Mouse (Mus musculus): Measurements from ENCODE around the gene Naa25. TPM values are rescaled to one million over a fixed set of nuclear protein-coding genes. Genes with fewer than 3 reads are reported as not detected.

The Naa25 gene
- total RNA-seq, 1 experiment from 2014 or later = 78.0 TPM

DNA sequence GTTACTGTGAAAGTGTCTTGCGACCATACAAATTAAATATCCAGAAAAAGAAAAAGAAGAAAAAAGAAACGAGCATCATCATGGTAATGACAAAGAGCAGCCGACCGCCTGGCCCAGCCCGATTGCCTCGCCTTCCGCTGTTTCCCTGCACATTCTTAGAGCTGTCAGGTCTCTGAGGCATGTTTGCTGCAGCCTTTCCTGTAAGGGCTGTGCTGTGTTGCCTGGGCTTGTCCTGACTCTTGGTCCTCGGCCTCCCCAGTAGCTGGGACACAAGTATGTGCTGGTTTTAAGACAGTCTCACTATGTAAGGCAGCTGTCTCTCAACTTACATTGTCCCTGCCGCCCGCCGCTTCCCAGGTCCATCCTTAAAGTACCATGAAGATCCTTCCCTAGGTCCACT, 41.0 kb downstream of the Naa25 start:
- ATAC-seq (replicated peaks in 1 of 2; ENCODE audit: insufficient read depth in 1 of 2, low FRiP score in 2 of 2, low TSS enrichment in 1 of 2, low read depth in 1 of 2, poor library complexity in 2 of 2, severe bottlenecking in 2 of 2) = no peak

DNA sequence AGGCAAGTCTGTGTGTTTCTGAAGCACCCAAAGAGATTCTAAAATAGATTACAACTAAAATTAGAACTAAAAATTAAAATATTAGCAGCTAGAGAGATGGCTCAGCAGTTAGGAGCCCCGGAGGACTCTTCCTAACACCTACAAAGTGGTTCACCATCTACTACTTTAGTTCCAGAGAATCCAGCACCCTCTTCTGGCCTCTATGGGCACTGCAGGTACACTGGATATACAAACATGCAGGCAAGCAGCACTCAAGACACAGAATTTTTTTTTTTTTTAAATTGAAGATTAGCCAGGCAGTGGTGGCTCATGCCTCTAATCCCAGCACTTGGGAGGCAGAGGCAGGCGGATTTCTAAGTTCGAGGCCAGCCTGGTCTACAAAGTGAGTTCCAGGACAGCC, 45.8 kb downstream of the Naa25 start:
- peak in 1 of 2 experiments; percentile 49; a peak in 1 of 4 replicates for ATAC-seq (replicated peaks in 1 of 2; ENCODE audit: insufficient read depth in 1 of 2, low FRiP score in 2 of 2, low TSS enrichment in 1 of 2, low read depth in 1 of 2, poor library complexity in 2 of 2, severe bottlenecking in 2 of 2)

- no peak for ATAC-seq (replicated peaks in 1 of 2; ENCODE audit: insufficient read depth in 1 of 2, low FRiP score in 2 of 2, low TSS enrichment in 1 of 2, low read depth in 1 of 2, poor library complexity in 2 of 2, severe bottlenecking in 2 of 2)
Measured at GRCm38 (mm10) chr5:121444870-121445269, 47.1 kb downstream of the Naa25 start.

DNA sequence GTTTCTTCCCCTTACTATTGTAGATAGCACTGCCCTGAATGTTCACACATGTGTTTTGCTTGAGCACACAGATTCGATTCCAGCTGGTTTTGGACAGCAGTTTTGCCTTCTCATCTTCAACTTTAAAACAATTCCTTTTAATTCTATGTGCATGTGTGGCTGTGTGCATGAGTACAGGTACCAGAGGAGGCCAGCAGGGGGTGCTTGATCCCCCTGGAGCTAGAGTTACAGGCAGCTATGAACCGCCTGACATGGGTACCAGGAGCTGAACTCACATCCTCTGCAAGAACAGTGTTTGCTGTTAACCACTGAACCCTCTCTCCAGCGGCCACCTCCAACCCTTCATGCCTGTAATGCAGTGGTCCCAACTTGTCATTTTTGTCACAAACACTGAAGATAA, 50.7 kb downstream of the Naa25 start:
- no peak for ATAC-seq (replicated peaks in 1 of 2; ENCODE audit: insufficient read depth in 1 of 2, low FRiP score in 2 of 2, low TSS enrichment in 1 of 2, low read depth in 1 of 2, poor library complexity in 2 of 2, severe bottlenecking in 2 of 2)

- ATAC-seq (replicated peaks in 1 of 2; ENCODE audit: insufficient read depth in 1 of 2, low FRiP score in 2 of 2, low TSS enrichment in 1 of 2, low read depth in 1 of 2, poor library complexity in 2 of 2, severe bottlenecking in 2 of 2) = peak; percentile 9 to 24; a peak in 1 of 4 replicates
Measured at GRCm38 (mm10) chr5:121449976-121450375, 52.2 kb downstream of the Naa25 start.

DNA sequence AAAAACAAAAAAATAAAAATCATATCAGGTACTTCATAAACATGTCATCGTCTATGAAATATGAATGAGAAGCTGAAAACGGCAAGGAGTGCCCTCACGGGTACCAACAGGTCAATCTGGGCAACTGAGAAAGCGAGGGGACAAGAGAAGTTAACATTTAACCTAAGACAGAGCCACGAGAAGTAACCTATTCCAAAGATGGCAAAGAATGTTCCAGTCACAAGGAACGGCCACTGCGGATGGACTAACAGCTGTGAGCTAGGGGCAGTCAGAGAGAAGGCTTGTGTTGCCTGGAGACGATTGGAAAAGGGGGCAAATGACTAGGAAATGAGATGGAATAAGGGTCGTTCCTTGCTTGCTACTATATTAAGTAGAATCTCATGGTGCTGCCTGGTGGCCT, 52.7 kb downstream of the Naa25 start:
- no peak for ATAC-seq (replicated peaks in 1 of 2; ENCODE audit: insufficient read depth in 1 of 2, low FRiP score in 2 of 2, low TSS enrichment in 1 of 2, low read depth in 1 of 2, poor library complexity in 2 of 2, severe bottlenecking in 2 of 2)

DNA sequence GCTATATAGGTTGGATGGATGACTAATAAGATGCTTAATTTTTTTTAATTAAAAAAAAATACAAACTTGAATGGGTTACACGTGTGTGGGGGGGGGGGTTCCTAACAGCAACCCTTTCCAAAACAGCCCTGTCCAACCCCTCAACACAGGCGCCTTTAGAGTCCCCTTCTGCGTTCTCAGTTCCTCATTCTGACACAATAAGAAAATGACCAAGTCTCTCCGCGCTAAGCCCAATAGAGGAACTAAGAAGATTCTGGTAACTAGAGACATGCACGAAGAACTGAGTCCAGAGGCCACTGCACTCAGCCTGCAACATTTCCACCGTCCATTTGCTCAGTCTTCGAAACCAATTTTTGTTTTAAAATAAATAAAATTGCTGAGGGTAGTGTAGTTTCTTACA, 53.5 kb downstream of the Naa25 start:
- peak; percentile 64 to 74 for ATAC-seq (replicated peaks in 1 of 2; ENCODE audit: insufficient read depth in 1 of 2, low FRiP score in 2 of 2, low TSS enrichment in 1 of 2, low read depth in 1 of 2, poor library complexity in 2 of 2, severe bottlenecking in 2 of 2)

- ATAC-seq (replicated peaks in 1 of 2; ENCODE audit: insufficient read depth in 1 of 2, low FRiP score in 2 of 2, low TSS enrichment in 1 of 2, low read depth in 1 of 2, poor library complexity in 2 of 2, severe bottlenecking in 2 of 2) = no peak; a peak in 1 of 4 replicates
Measured at GRCm38 (mm10) chr5:121451644-121452025, 53.9 kb downstream of the Naa25 start, which contains the start of gene Tmem116. Tmem116 (plus strand) TSS chr5:121451893.

DNA sequence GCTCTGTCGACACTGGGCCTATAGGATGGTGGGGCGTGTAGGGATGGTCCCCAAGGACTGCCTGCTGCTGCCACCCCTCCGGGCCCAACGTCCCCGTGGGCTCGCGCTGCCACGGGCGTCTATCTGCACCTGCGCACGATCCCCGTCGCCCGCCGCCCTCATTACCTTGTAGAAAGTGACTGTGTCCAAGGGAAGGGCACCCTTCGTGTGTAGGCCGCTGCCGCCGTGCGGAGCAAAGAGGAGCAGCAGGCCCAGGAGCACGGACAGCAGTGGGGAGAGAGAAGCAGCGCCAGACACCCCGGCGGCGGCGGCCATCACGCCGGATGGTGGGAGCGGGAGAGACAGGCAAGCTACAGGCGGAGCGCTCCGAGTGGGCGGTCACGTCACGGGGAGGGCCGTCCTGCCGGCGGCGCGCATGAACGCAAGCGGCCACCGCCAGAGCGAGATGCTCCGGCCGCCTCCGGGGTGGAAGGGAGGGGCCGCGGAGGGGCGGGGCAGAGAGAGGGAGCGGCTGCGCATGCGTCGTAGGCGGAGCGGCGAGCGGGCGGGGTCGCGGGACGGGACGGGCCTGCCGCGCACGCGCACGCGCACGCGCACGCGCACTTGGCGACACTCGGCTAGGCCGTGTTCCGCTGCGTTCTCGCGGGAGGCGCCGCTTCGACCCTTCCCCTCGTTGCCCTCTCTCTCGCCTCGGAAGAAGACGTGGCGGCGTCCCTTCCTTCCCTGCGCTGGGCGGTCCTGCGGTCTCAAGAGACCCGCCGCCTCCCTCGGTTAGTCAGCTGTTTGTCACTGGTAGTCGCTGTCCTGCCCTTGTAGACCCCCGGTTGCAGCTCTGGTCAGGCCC, 54.5 kb downstream of the Naa25 start, which contains the start of gene Erp29:
TSS of gene Erp29 (minus strand) at position 481 of the 844 bp plus-strand sequence.
- ATAC-seq (replicated peaks in 1 of 2; ENCODE audit: insufficient read depth in 1 of 2, low FRiP score in 2 of 2, low TSS enrichment in 1 of 2, low read depth in 1 of 2, poor library complexity in 2 of 2, severe bottlenecking in 2 of 2) = peak; percentile 76 to 85

DNA sequence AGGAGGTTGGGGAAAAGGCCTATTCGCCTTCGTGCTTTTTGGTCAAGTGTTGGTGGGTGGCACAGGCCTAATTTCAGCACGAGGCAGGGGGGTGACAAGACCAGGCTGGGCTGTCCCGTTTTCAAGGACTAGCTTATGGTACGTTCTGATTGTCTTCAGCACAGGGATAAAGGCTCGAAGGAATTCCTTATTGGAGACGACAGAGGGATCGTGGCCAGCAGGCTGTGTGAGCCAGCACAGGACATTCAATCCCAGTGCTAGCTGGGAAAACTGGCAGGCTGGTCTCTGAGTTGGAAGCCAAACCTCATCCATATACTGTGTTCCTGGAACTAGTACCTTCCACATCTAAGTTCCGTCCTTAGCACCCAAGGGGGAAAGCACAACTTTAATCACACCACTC, 55.2 kb downstream of the Naa25 start:
- no peak for ATAC-seq (replicated peaks in 1 of 2; ENCODE audit: insufficient read depth in 1 of 2, low FRiP score in 2 of 2, low TSS enrichment in 1 of 2, low read depth in 1 of 2, poor library complexity in 2 of 2, severe bottlenecking in 2 of 2)

DNA sequence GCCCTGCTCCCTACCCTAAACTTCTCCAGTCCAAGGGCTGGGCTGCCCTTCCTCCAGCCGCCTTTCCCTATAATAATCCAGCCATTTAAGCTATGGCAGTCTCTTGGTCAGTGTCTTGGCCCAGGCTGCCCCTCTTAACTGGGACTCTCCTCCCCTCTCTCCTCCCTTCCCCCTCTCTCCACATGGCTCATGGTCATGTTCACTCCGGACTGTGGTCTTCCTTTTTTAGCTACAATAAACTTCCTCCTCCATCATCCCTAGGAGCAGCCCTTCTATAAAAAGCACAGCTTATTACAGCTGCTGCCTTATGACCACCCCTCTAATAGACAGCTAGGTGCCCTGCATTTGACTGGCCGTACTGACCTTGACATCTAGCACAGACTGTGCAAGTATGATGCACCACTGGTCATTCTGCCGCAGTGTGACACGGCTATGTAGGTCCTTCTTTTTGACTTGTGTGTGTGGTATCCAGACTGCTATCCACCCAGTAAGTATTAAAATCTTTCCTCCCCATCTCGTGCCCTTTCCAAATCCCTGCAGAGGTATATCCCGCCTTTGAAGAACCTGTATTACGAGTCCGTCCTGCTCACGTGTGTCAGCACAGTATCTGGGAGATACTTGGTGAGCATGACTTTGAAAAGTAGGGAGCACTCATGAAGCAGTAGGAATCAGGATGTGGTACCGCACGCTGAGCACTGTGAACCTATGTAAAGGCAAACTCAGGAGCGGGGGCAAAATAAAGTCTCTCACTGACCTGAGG, 56.2 kb downstream of the Naa25 start:
- ATAC-seq (replicated peaks in 1 of 2; ENCODE audit: insufficient read depth in 1 of 2, low FRiP score in 2 of 2, low TSS enrichment in 1 of 2, low read depth in 1 of 2, poor library complexity in 2 of 2, severe bottlenecking in 2 of 2) = no peak

GRCm38 (mm10) chr5:121454503-121454782, 56.7 kb downstream of the Naa25 start:
- ATAC-seq (replicated peaks in 1 of 2; ENCODE audit: insufficient read depth in 1 of 2, low FRiP score in 2 of 2, low TSS enrichment in 1 of 2, low read depth in 1 of 2, poor library complexity in 2 of 2, severe bottlenecking in 2 of 2) = no peak

- no peak for ATAC-seq (replicated peaks in 1 of 2; ENCODE audit: insufficient read depth in 1 of 2, low FRiP score in 2 of 2, low TSS enrichment in 1 of 2, low read depth in 1 of 2, poor library complexity in 2 of 2, severe bottlenecking in 2 of 2)
Measured at GRCm38 (mm10) chr5:121455510-121456265, 58.0 kb downstream of the Naa25 start.

DNA sequence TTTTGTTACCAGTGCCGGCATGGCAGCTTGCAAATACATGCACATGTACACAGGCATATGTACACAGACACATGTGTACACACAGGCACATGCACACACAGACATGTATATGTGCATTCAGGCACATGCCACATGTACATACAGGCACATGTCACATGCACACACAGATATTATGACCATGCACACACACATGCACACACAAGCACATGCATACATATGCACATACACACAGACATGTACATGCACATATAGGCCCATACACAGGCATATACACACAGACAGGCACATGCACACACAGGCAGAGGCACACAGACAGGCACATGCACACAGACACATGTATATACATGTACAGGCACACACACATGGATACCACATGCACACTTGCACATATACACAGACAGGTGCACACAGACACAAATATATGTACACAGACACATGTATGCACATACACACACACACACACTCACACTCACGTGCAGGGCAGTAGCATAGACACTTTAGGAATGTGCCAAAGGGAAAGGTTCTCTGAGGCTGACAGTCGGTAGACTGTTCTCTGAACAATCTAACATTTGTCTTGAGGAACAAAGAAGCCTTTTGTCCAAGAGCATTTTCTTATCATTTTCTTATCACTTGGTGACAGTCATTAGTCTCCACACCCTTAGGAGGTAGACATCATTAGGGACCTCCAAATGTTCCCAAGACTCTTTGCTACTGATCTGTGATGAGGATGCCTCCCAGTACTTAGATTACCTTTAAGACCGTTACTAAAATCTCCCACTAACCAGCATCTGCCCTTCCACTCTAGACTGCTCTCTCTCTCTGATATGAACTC, 63.8 kb downstream of the Naa25 start:
- no peak for ATAC-seq (replicated peaks in 1 of 2; ENCODE audit: insufficient read depth in 1 of 2, low FRiP score in 2 of 2, low TSS enrichment in 1 of 2, low read depth in 1 of 2, poor library complexity in 2 of 2, severe bottlenecking in 2 of 2)

GRCm38 (mm10) chr5:121462171-121462502, 64.4 kb downstream of the Naa25 start:
- ATAC-seq (replicated peaks in 1 of 2; ENCODE audit: insufficient read depth in 1 of 2, low FRiP score in 2 of 2, low TSS enrichment in 1 of 2, low read depth in 1 of 2, poor library complexity in 2 of 2, severe bottlenecking in 2 of 2) = no peak

DNA sequence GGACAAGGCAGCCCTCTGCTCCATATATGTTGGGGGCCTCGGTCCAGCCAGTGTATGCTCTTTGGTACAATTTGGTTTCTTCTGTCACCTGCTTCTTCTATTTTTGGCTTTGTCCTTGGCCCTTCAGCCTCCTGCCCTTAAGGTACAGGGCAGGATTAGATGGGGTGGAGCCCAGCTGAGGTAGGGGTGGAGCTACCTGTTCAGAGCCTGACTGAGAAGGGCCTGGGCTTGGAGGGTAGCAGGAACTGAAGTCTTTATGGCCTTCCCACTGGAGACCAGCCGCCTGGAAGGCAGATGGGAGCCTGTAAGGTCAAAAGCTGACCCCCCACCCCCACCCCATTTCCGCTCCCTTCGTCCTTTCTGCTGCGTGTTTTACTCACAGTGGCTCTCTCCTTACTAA, 65.2 kb downstream of the Naa25 start:
- ATAC-seq (replicated peaks in 1 of 2; ENCODE audit: insufficient read depth in 1 of 2, low FRiP score in 2 of 2, low TSS enrichment in 1 of 2, low read depth in 1 of 2, poor library complexity in 2 of 2, severe bottlenecking in 2 of 2) = no peak

DNA sequence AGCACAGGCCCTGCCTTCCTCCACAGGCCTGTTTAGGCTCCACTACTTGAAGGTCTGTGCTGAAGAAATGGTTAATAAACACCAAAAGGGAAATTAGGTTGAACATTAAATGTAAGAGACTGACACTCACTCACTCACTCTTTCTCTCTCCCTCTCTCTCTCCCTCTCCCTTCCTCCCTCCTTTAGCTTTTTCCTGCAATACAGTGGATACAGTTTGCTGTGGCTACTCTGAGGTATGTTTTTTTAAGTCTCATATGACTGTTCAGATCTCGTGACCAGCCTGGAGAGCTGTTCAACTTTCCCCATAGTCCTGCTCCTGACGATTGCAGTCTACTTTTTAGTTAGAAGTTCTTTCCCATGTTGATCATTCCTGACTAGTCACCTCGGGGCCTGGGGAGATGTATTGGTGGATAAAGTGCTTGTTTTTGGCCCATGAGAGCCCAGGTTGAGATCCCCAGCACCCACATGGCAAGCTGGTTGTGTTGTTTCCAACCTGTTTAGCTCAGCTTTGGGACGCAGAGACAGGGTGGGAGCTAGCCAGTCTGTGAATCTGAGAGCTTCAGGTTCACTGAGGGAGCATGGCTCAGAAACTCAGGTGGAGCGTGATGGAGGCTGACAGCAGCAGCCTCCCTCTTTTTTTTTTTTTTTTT, 66.0 kb downstream of the Naa25 start:
- ATAC-seq (replicated peaks in 1 of 2; ENCODE audit: insufficient read depth in 1 of 2, low FRiP score in 2 of 2, low TSS enrichment in 1 of 2, low read depth in 1 of 2, poor library complexity in 2 of 2, severe bottlenecking in 2 of 2) = no peak

Data from hematopoietic stem cell, adult 5-6 weeks (primary cell).